Mouse (Mus musculus) midbrain, embryonic 14.5 days (tissue): ENCODE results near the gene Defa33. TPM values are rescaled to one million over a fixed set of nuclear protein-coding genes. Genes with fewer than 3 reads are reported as not detected.
"Not testable (repeated sequence)": the region's sequence is repeated elsewhere in the genome, so short reads cannot be mapped to it uniquely, and the experiment has no call there.

ENCODE experiments used
- ATAC-seq: fragments of 200-750 bp; cut with Nextera tagmentation; 2 replicates; pipeline ENCODE4 v1.8.0; 2017; ENCODE audit warnings: moderate number of reproducible peaks, moderate library complexity; ENCODE audit not compliant: low FRiP score, low TSS enrichment
- DNase-seq: peaks from one replicate; pipeline ENCODE4 v3.0.0-alpha.2; 2015
- H3K27ac ChIP-seq: fragments of 300-500 bp; sonication (generic); replicated peaks from 2 replicates; pipeline ENCODE4 v1.5.1; 2014; ENCODE audit warnings: mild to moderate bottlenecking, low read depth, low read length, moderate library complexity
- H3K27me3 ChIP-seq: fragments of 300-500 bp; sonication (generic); 2 replicates; pipeline ENCODE4 v1.6.1; 2014; ENCODE audit warnings: low read length, control low read depth, mixed read lengths; ENCODE audit not compliant: control insufficient read depth, insufficient read depth
- H3K36me3 ChIP-seq: fragments of 300-500 bp; sonication (generic); 2 replicates; pipeline ENCODE4 v1.6.1; 2014; ENCODE audit warnings: low read length, control low read depth; ENCODE audit not compliant: control insufficient read depth, insufficient read depth
- H3K4me1 ChIP-seq: fragments of 300-500 bp; sonication (generic); 2 replicates; pipeline ENCODE4 v1.6.1; 2014; ENCODE audit warnings: mild to moderate bottlenecking, antibody characterized with exemption, low read length, control low read depth; ENCODE audit not compliant: control insufficient read depth, insufficient read depth
- H3K4me2 ChIP-seq: fragments of 300-500 bp; sonication (generic); 2 replicates; pipeline ENCODE4 v1.6.1; 2014; ENCODE audit warnings: mild to moderate bottlenecking, low read length, moderate library complexity
- H3K4me3 ChIP-seq: fragments of 300-500 bp; sonication (generic); replicated peaks from 2 replicates; pipeline ENCODE4 v1.5.1; 2014; ENCODE audit warnings: low read depth, low read length
- H3K9ac ChIP-seq: fragments of 300-500 bp; sonication (generic); replicated peaks from 2 replicates; pipeline ENCODE4 v1.6.1; 2014; ENCODE audit warnings: mild to moderate bottlenecking, low read length, moderate library complexity
- H3K9me3 ChIP-seq: fragments of 300-500 bp; sonication (generic); 2 replicates; pipeline ENCODE4 v1.6.1; 2016; ENCODE audit warnings: low read length, control low read depth, mixed read lengths; ENCODE audit not compliant: control insufficient read depth
- WGBS: fragments of 180-500 bp; shearing (Covaris S2); extraction: QIAGEN DNeasy Blood & Tissue Kit; methylation state at CpG from one replicate; pipeline ENCODE4 v1.1.7; 2014; 5-methylcytosine and 5-hydroxymethylcytosine counted together
- polyA plus RNA-seq: library from polyadenylated mRNA; unstranded; fragments of >200 nt; fragmentation: Nextera tagmentation; extraction: Ambion mirVana; gene quantifications from 2 replicates; pipeline ENCODE4 v1.2.1, GENCODE M21; 2014

Defa33 gene
- polyA plus RNA-seq: not detected in 2 replicates

GRCm38 (mm10) chr8:21391511-21391910 is at the start of gene Defa33:
TSS of gene Defa33 (plus strand) at chr8:21391811.
- H3K27ac ChIP-seq, H3K27me3 ChIP-seq, ATAC-seq, H3K9me3 ChIP-seq, H3K4me3 ChIP-seq, H3K36me3 ChIP-seq, H3K9ac ChIP-seq, DNase-seq, H3K4me1 ChIP-seq, H3K4me2 ChIP-seq: not testable (repeated sequence)
- no CpG with 5 or more reads among the region's 2 CpGs for WGBS

GRCm38 (mm10) chr8:21378215-21378614 is 13.4 kb upstream of the Defa33 start, which contains the start of gene Defa2:
TSS of gene Defa2 (plus strand) at chr8:21378515.
- not testable (repeated sequence) for H3K4me1 ChIP-seq, DNase-seq, H3K4me3 ChIP-seq, H3K4me2 ChIP-seq, H3K9ac ChIP-seq, H3K27ac ChIP-seq, ATAC-seq, H3K9me3 ChIP-seq, H3K27me3 ChIP-seq, H3K36me3 ChIP-seq
- no CpG with 5 or more reads among the region's 2 CpGs for WGBS

- not testable (repeated sequence) for DNase-seq, H3K36me3 ChIP-seq, H3K4me2 ChIP-seq, ATAC-seq, H3K9ac ChIP-seq, H3K27ac ChIP-seq, H3K27me3 ChIP-seq, H3K4me3 ChIP-seq, H3K4me1 ChIP-seq, H3K9me3 ChIP-seq
- WGBS: no CpG with 5 or more reads among the region's 1 CpGs
Observed at GRCm38 (mm10) chr8:21427111-21427510, 35.5 kb downstream of the Defa33 start, which contains the start of gene Defa36. TSS of gene Defa36 (plus strand) at chr8:21427411.

Other genes starting within 250 kb of the Defa33 start
- gene Defa22, start 229.5 kb upstream of the Defa33 start, polyA plus RNA-seq: not detected in 2 replicates
- not detected in 2 replicates for gene Defa31, start 200.2 kb upstream of the Defa33 start, polyA plus RNA-seq
- not detected in 2 replicates for gene Gm15293, start 190.2 kb upstream of the Defa33 start, polyA plus RNA-seq
- gene Gm15292, start 142.1 kb upstream of the Defa33 start, polyA plus RNA-seq: not detected in 2 replicates
- not detected in 2 replicates for gene Defa27, start 76.3 kb upstream of the Defa33 start, polyA plus RNA-seq
- not detected in 2 replicates for gene Defa29, start 64.8 kb upstream of the Defa33 start, polyA plus RNA-seq
- gene Defa2, start 13.3 kb upstream of the Defa33 start, polyA plus RNA-seq: not detected in 2 replicates
- gene Defa36, start 35.6 kb downstream of the Defa33 start, polyA plus RNA-seq: not detected in 2 replicates
- gene Gm7849, start 64.7 kb downstream of the Defa33 start, polyA plus RNA-seq: not detected in 2 replicates
- not detected in 2 replicates for gene Defa20, start 117.4 kb downstream of the Defa33 start, polyA plus RNA-seq
- gene Defa32, start 137.2 kb downstream of the Defa33 start, polyA plus RNA-seq: not detected in 2 replicates
- gene Defa37, start 173.6 kb downstream of the Defa33 start, polyA plus RNA-seq: not detected in 2 replicates
- gene Defa28, start 191.2 kb downstream of the Defa33 start, polyA plus RNA-seq: not detected in 2 replicates
- gene Gm7861, start 202.7 kb downstream of the Defa33 start, polyA plus RNA-seq: not detected in 2 replicates
- not detected in 2 replicates for gene Defa26, start 226.4 kb downstream of the Defa33 start, polyA plus RNA-seq